Mouse (Mus musculus): ENCODE data around the gene Arhgef25. TPM values are rescaled to one million over a fixed set of nuclear protein-coding genes. Genes with fewer than 3 reads are reported as not detected.

The Arhgef25 gene
- polyA plus RNA-seq (2012) = 61.8 and 77.7 TPM in 2 replicates

- no peak for TF ChIP-seq GATA1 (IDR thresholded peaks at IDR 0.05; ENCODE audit: low read length)
Observed at GRCm38 (mm10) chr10:127189651-127190381, at the start of gene Arhgef25. Gene Arhgef25 (minus strand): TSS chr10:127190083.

GRCm38 (mm10) chr10:127238241-127238824, 48.5 kb upstream of the Arhgef25 start:
- no peak for TF ChIP-seq GATA1 (IDR thresholded peaks at IDR 0.05; ENCODE audit: low read length)

GRCm38 (mm10) chr10:127236541-127236940, 46.7 kb upstream of the Arhgef25 start:
- TF ChIP-seq GATA1 (IDR thresholded peaks at IDR 0.05; ENCODE audit: low read length) = no peak

- no peak for TF ChIP-seq GATA1 (IDR thresholded peaks at IDR 0.05; ENCODE audit: low read length)
Observed at GRCm38 (mm10) chr10:127233141-127233540, 43.3 kb upstream of the Arhgef25 start.

- TF ChIP-seq GATA1 (IDR thresholded peaks at IDR 0.05; ENCODE audit: low read length) = no peak
Observed at GRCm38 (mm10) chr10:127231741-127232140, 41.9 kb upstream of the Arhgef25 start.

- TF ChIP-seq GATA1 (IDR thresholded peaks at IDR 0.05; ENCODE audit: low read length) = no peak
Observed at GRCm38 (mm10) chr10:127230693-127231092, 40.8 kb upstream of the Arhgef25 start.

GRCm38 (mm10) chr10:127228897-127229296, 39.0 kb upstream of the Arhgef25 start:
- no peak for TF ChIP-seq GATA1 (IDR thresholded peaks at IDR 0.05; ENCODE audit: low read length)

GRCm38 (mm10) chr10:127227163-127227562, 37.3 kb upstream of the Arhgef25 start:
- no peak for TF ChIP-seq GATA1 (IDR thresholded peaks at IDR 0.05; ENCODE audit: low read length)

- no peak for TF ChIP-seq GATA1 (IDR thresholded peaks at IDR 0.05; ENCODE audit: low read length)
Observed at GRCm38 (mm10) chr10:127226318-127226895, 36.5 kb upstream of the Arhgef25 start.

GRCm38 (mm10) chr10:127225732-127226131, 35.8 kb upstream of the Arhgef25 start:
- TF ChIP-seq GATA1 (IDR thresholded peaks at IDR 0.05; ENCODE audit: low read length) = no peak

GRCm38 (mm10) chr10:127225213-127225612, 35.3 kb upstream of the Arhgef25 start:
- no peak for TF ChIP-seq GATA1 (IDR thresholded peaks at IDR 0.05; ENCODE audit: low read length)

- TF ChIP-seq GATA1 (IDR thresholded peaks at IDR 0.05; ENCODE audit: low read length) = no peak
Observed at GRCm38 (mm10) chr10:127218339-127218738, 28.5 kb upstream of the Arhgef25 start.

- no peak for TF ChIP-seq GATA1 (IDR thresholded peaks at IDR 0.05; ENCODE audit: low read length)
Observed at GRCm38 (mm10) chr10:127217177-127217576, 27.3 kb upstream of the Arhgef25 start.

- TF ChIP-seq GATA1 (IDR thresholded peaks at IDR 0.05; ENCODE audit: low read length) = no peak
Observed at GRCm38 (mm10) chr10:127216456-127216855, 26.6 kb upstream of the Arhgef25 start.

GRCm38 (mm10) chr10:127214422-127214803, 24.5 kb upstream of the Arhgef25 start:
- no peak for TF ChIP-seq GATA1 (IDR thresholded peaks at IDR 0.05; ENCODE audit: low read length)

GRCm38 (mm10) chr10:127213704-127214421, 24.0 kb upstream of the Arhgef25 start:
- TF ChIP-seq GATA1 (IDR thresholded peaks at IDR 0.05; ENCODE audit: low read length) = no peak

Measured in G1E-ER4 (cell line).